Mouse (Mus musculus) embryonic facial prominence, embryonic 11.5 days (tissue): ENCODE results near the gene Aurkb. TPM values are rescaled to one million over a fixed set of nuclear protein-coding genes. Genes with fewer than 3 reads are reported as not detected.

Source experiments
- ATAC-seq: fragments of 200-750 bp; cut with Nextera tagmentation; replicated peaks from 2 replicates; pipeline ENCODE4 v1.8.0; 2017; ENCODE audit warnings: low read depth; ENCODE audit not compliant: insufficient number of reproducible peaks, low FRiP score, low TSS enrichment
- DNase-seq: peaks from one replicate; pipeline ENCODE4 v3.0.0-alpha.2; 2015; ENCODE audit warnings: low spot score
- H3K27ac ChIP-seq: fragments of 300-500 bp; sonication (generic); replicated peaks from 2 replicates; pipeline ENCODE4 v1.5.1; 2014; ENCODE audit warnings: mild to moderate bottlenecking, low read depth, low read length, control low read depth
- H3K27me3 ChIP-seq: fragments of 300-500 bp; sonication (generic); 2 replicates; pipeline ENCODE4 v1.6.1; 2014; ENCODE audit warnings: mild to moderate bottlenecking, low read length, moderate library complexity, mixed read lengths; ENCODE audit not compliant: control insufficient read depth, insufficient read depth
- H3K36me3 ChIP-seq: fragments of 300-500 bp; sonication (generic); replicated peaks from 2 replicates; pipeline ENCODE4 v1.6.1; 2014; ENCODE audit warnings: low read depth, mild to moderate bottlenecking, low read length, moderate library complexity, mixed read lengths; ENCODE audit not compliant: control insufficient read depth, insufficient read depth
- H3K4me1 ChIP-seq: fragments of 300-500 bp; sonication (generic); 2 replicates; pipeline ENCODE4 v1.6.1; 2014; ENCODE audit warnings: low read length, mixed read lengths; ENCODE audit not compliant: control insufficient read depth, insufficient read depth
- H3K4me2 ChIP-seq: fragments of 300-500 bp; sonication (generic); 2 replicates; pipeline ENCODE4 v1.6.1; 2014; ENCODE audit warnings: low read depth, mild to moderate bottlenecking, control low read depth, low read length, moderate library complexity
- H3K4me3 ChIP-seq: fragments of 300-500 bp; sonication (generic); 2 replicates; pipeline ENCODE4 v1.5.1; 2014; ENCODE audit warnings: low read depth, low read length, control low read depth
- H3K9ac ChIP-seq: fragments of 300-500 bp; sonication (generic); replicated peaks from 2 replicates; pipeline ENCODE4 v1.6.1; 2014; ENCODE audit warnings: mild to moderate bottlenecking, control low read depth, low read length
- H3K9me3 ChIP-seq: fragments of 300-500 bp; sonication (generic); replicated peaks from 2 replicates; pipeline ENCODE4 v1.6.1; 2016; ENCODE audit warnings: mild to moderate bottlenecking, low read length, inconsistent platforms, mixed read lengths; ENCODE audit not compliant: control insufficient read depth
- WGBS: fragments of 180-500 bp; shearing (Covaris S2); extraction: QIAGEN DNeasy Blood & Tissue Kit; methylation state at CpG from one replicate; pipeline ENCODE4 v1.1.7; 2014; 5-methylcytosine and 5-hydroxymethylcytosine counted together
- polyA plus RNA-seq: library from polyadenylated mRNA; unstranded; fragments of >200 nt; fragmentation: Nextera tagmentation; extraction: Ambion mirVana; gene quantifications from 2 replicates; pipeline ENCODE4 v1.2.1, GENCODE M21; 2014

Aurkb gene
- polyA plus RNA-seq, 1 experiment from 2014 or later: 162 TPM

- Histone ChIP-seq H3K4me1 (no peaks in the 10 kb centered on the region), H3K4me2 (no peak overlapping the region), H3K9ac (no peak overlapping the region), H3K4me3 (no peak overlapping the region), H3K27me3 (no peaks in the 10 kb centered on the region), H3K36me3 (no peaks in the 10 kb centered on the region), H3K9me3 (no peaks in the 10 kb centered on the region), H3K27ac (no peak overlapping the region)
- DNase-seq (no peak), ATAC-seq (no peak)
- 88% methylated on average over 7 of the region's 7 CpGs for WGBS
Observed at GRCm38 (mm10) chr11:69081613-69082012, 36.2 kb downstream of the Aurkb start.

GRCm38 (mm10) chr11:69085608-69086007, 40.2 kb downstream of the Aurkb start:
- H3K4me2 ChIP-seq: no peak overlapping the region
- WGBS: 69% methylated on average over 6 of the region's 6 CpGs
- no peaks in the 10 kb centered on the region for H3K9me3 ChIP-seq
- H3K4me1 ChIP-seq: no peaks in the 10 kb centered on the region
- no peak overlapping the region for H3K4me3 ChIP-seq
- no peak for DNase-seq
- H3K27ac ChIP-seq: no peak overlapping the region
- no peak for ATAC-seq
- H3K36me3 ChIP-seq: no peaks in the 10 kb centered on the region
- no peak overlapping the region for H3K9ac ChIP-seq
- H3K27me3 ChIP-seq: no peaks in the 10 kb centered on the region

GRCm38 (mm10) chr11:69086390-69086789, 40.9 kb downstream of the Aurkb start:
- Histone ChIP-seq H3K4me2 (no peak overlapping the region), H3K27ac (no peak overlapping the region), H3K9ac (no peak overlapping the region; the same call in 1 of the 2 replicates), H3K36me3 (no peaks in the 10 kb centered on the region), H3K27me3 (no peaks in the 10 kb centered on the region), H3K9me3 (no peaks in the 10 kb centered on the region), H3K4me1 (no peaks in the 10 kb centered on the region), H3K4me3 (no peak overlapping the region)
- DNase-seq: no peak
- no peak for ATAC-seq
- WGBS: 72% methylated on average over 6 of the region's 6 CpGs

GRCm38 (mm10) chr11:69087082-69087481, 41.6 kb downstream of the Aurkb start:
- Histone ChIP-seq H3K9ac (peak overlapping the region; percentile 34; the same call in 1 of the 2 replicates), H3K4me3 (no peak overlapping the region), H3K4me2 (no peak overlapping the region; the same call in 1 of the 2 replicates), H3K4me1 (no peaks in the 10 kb centered on the region), H3K27me3 (no peaks in the 10 kb centered on the region), H3K36me3 (no peaks in the 10 kb centered on the region), H3K9me3 (no peaks in the 10 kb centered on the region), H3K27ac (0 out of 2 replicates have a peak overlapping the region, but pooled peaks have one; percentile 28)
- ATAC-seq: no peak
- DNase-seq: no peak
- WGBS: 32% methylated on average over 4 of the region's 4 CpGs

- Histone ChIP-seq H3K4me2 (no peak overlapping the region), H3K9ac (no peak overlapping the region; the same call in 1 of the 2 replicates), H3K4me1 (no peaks in the 10 kb centered on the region), H3K36me3 (no peaks in the 10 kb centered on the region), H3K27me3 (no peaks in the 10 kb centered on the region), H3K4me3 (peak overlapping the region; percentile 100; the same call in 1 of the 2 replicates), H3K9me3 (no peaks in the 10 kb centered on the region), H3K27ac (0 out of 2 replicates have a peak overlapping the region, but pooled peaks have one; percentile 8)
- no peak for DNase-seq
- no peak for ATAC-seq
- 70% methylated on average over 2 of the region's 2 CpGs for WGBS
Observed at GRCm38 (mm10) chr11:69087597-69087996, 42.1 kb downstream of the Aurkb start.

GRCm38 (mm10) chr11:69088103-69088855, 42.8 kb downstream of the Aurkb start, which contains the start of gene Vamp2:
Vamp2 (plus strand) TSS chr11:69088490.
- H3K9ac ChIP-seq: peak within 1 kb of the TSS; percentile 99
- peak within 1 kb of the TSS; percentile 68 for H3K27ac ChIP-seq
- H3K9me3 ChIP-seq: no peaks in the 10 kb centered on the region
- no peaks in the 10 kb centered on the region for H3K4me1 ChIP-seq
- no peaks in the 10 kb centered on the region for H3K27me3 ChIP-seq
- H3K4me2 ChIP-seq: peak within 1 kb of the TSS; percentile 90
- peak within 1 kb of the TSS; percentile 100 for H3K4me3 ChIP-seq
- no peaks in the 10 kb centered on the region for H3K36me3 ChIP-seq
- ATAC-seq (peak; percentile 72), DNase-seq (peak; percentile 95)
- under 1% methylated on average over 56 of the region's 67 CpGs for WGBS

GRCm38 (mm10) chr11:69088856-69089615, 43.6 kb downstream of the Aurkb start:
- no peak for ATAC-seq

More at GRCm38 (mm10) chr11:69088856-69089615, 43.6 kb downstream of the Aurkb start:
- Histone ChIP-seq H3K4me3 (peak overlapping the region; percentile 100), H3K27me3 (no peaks in the 10 kb centered on the region), H3K9ac (peak overlapping the region; percentile 99), H3K27ac (peak overlapping the region; percentile 68), H3K9me3 (no peaks in the 10 kb centered on the region), H3K36me3 (no peaks in the 10 kb centered on the region), H3K4me1 (no peaks in the 10 kb centered on the region), H3K4me2 (peak overlapping the region; percentile 90)
- WGBS: 12% methylated on average over 25 of the region's 25 CpGs
- no peak for DNase-seq
